Mouse (Mus musculus): ENCODE results near the gene Fbxl13. TPM values are rescaled to one million over a fixed set of nuclear protein-coding genes. Genes with fewer than 3 reads are reported as not detected.

Fbxl13 gene
- total and polyA plus RNA-seq, 3 experiments = 0.11 TPM; not detected in 2

DNA sequence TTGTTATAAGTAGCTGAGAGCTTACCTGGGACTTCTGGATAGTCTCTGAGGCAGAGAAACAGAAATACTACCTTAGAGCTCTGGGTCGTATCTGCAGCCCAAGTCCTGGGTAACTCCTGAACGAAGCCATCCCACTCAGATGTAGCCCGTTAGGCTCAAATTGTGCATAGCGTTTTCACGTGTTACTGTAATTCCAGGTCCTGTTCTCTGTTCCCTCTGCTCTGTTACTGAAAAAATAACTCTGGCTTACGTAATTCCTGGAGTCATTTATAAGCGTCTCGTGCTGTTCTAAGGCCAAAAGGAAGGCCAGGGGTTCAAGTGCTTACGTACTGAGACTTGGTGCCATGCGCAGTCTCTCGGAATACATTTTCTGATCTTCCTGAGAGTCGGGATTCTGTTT, 177.3 kb downstream of the Fbxl13 start:
- no peaks in the 10 kb centered on the region for H3K27me3 ChIP-seq (ENCODE audit: insufficient read depth, low read length)
- H3K4me1 ChIP-seq (ENCODE audit: insufficient read depth, low read depth, low read length) = no peaks in the 10 kb centered on the region
- H3K36me3 ChIP-seq (replicated peaks) = peaks cover 28% of the 10 kb centered on the region
- no peak for TF ChIP-seq GATA1 (IDR thresholded peaks at IDR 0.05; ENCODE audit: borderline replicate concordance, low read length)
- TF ChIP-seq GATA2 (IDR thresholded peaks at IDR 0.05; ENCODE audit: borderline replicate concordance, low read depth, low read length) = no peak
- TF ChIP-seq CTCF (IDR thresholded peaks at IDR 0.05; ENCODE audit: low read depth, low read length) = no peak
- TF ChIP-seq POLR2AphosphoS5 (IDR thresholded peaks at IDR 0.05; ENCODE audit: insufficient replicate concordance, low read depth, low read length) = no peak
- no peak for TF ChIP-seq TAL1 (conservative IDR thresholded peaks at IDR 0.05; ENCODE audit: low read depth, low read length)
- ATAC-seq (ENCODE audit: extremely low read depth, insufficient number of reproducible peaks, low FRiP score, poor library complexity, severe bottlenecking) (no peak), DNase-seq (ENCODE audit: low spot score) (no peak)
- H3K4me3 ChIP-seq (ENCODE audit: low read depth, low read length) = no peak overlapping the region
- no peaks in the 10 kb centered on the region for H3K9me3 ChIP-seq (replicated peaks)

DNA sequence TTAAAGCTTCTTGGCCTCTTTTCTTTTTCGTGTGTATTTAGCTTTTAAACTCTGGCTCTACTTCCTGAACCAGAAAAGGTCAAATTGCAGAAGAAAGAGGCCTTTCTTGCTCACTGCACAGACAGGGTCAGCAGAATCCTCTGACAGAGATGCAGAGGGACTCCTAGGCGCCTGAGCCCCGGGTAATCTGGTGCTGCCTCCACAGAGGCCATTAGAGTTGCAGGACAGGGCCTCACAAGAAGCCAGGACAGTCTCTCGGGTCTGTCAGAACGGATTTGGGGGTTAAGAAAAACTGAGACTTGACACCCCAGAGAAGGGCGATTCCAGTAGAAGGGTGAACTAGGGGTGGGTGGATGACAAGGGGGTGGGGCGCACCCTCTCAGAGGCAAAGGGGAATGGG, 178.0 kb downstream of the Fbxl13 start:
- H3K4me3 ChIP-seq (ENCODE audit: low read depth, low read length) = no peak overlapping the region
- no peaks in the 10 kb centered on the region for H3K27me3 ChIP-seq (ENCODE audit: insufficient read depth, low read length)
- H3K9me3 ChIP-seq (replicated peaks) = no peaks in the 10 kb centered on the region
- DNase-seq (ENCODE audit: low spot score) (no peak), ATAC-seq (ENCODE audit: extremely low read depth, insufficient number of reproducible peaks, low FRiP score, poor library complexity, severe bottlenecking) (no peak)
- TF ChIP-seq CTCF (IDR thresholded peaks at IDR 0.05; ENCODE audit: low read depth, low read length) (no peak), POLR2AphosphoS5 (IDR thresholded peaks at IDR 0.05; ENCODE audit: insufficient replicate concordance, low read depth, low read length) (no peak), GATA1 (IDR thresholded peaks at IDR 0.05; ENCODE audit: borderline replicate concordance, low read length) (no peak), TAL1 (conservative IDR thresholded peaks at IDR 0.05; ENCODE audit: low read depth, low read length) (no peak), GATA2 (IDR thresholded peaks at IDR 0.05; ENCODE audit: borderline replicate concordance, low read depth, low read length) (no peak)
- peaks cover 22% of the 10 kb centered on the region for H3K36me3 ChIP-seq (replicated peaks)
- no peaks in the 10 kb centered on the region for H3K4me1 ChIP-seq (ENCODE audit: insufficient read depth, low read depth, low read length)

DNA sequence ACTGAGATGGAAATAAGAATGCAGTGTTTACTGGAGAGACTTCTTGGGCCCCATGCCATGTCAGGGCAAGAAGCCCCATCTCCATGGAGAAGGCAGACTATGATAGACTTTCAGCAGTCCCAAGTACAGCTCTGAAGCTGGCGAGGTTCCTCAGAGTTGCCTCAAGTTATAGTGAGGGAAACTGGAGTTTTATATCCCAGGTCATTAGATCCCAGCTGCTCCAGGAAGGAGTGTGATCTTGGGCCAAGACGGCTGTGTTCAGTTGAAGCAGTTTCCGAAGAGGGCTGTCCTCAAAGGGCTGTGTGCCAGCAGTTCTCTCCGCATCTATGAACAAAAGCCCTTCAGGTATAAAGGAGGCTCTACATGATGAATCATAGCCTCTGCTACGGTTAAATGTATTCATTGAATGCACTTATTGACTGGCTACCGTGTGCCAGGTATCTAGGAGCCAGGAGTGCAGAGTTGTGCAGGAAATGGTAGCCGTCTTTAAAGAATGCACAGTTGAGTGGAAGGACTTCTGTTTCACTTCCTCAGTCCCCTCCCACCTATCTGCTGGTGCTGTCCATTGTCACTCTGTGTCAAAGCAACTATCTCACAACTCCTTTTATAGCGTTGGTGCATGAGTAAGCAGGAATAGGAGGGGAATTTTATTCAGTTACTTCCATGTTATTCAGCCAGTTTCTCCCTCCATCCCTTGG, 204.5 kb downstream of the Fbxl13 start:
- TF ChIP-seq TAL1 (conservative IDR thresholded peaks at IDR 0.05; ENCODE audit: low read depth, low read length) (no peak), CTCF (IDR thresholded peaks at IDR 0.05; ENCODE audit: low read depth, low read length) (no peak), GATA2 (IDR thresholded peaks at IDR 0.05; ENCODE audit: borderline replicate concordance, low read depth, low read length) (no peak), POLR2AphosphoS5 (IDR thresholded peaks at IDR 0.05; ENCODE audit: insufficient replicate concordance, low read depth, low read length) (no peak), GATA1 (IDR thresholded peaks at IDR 0.05; ENCODE audit: borderline replicate concordance, low read length) (no peak)
- Histone ChIP-seq H3K27me3 (ENCODE audit: insufficient read depth, low read length) (no peaks in the 10 kb centered on the region), H3K4me1 (ENCODE audit: insufficient read depth, low read depth, low read length) (no peaks in the 10 kb centered on the region), H3K9me3 (replicated peaks) (no peaks in the 10 kb centered on the region), H3K4me3 (ENCODE audit: low read depth, low read length) (no peak overlapping the region), H3K36me3 (replicated peaks) (peaks cover 61% of the 10 kb centered on the region)
- ATAC-seq (ENCODE audit: extremely low read depth, insufficient number of reproducible peaks, low FRiP score, poor library complexity, severe bottlenecking) = no peak
- DNase-seq (ENCODE audit: low spot score) = no peak

DNA sequence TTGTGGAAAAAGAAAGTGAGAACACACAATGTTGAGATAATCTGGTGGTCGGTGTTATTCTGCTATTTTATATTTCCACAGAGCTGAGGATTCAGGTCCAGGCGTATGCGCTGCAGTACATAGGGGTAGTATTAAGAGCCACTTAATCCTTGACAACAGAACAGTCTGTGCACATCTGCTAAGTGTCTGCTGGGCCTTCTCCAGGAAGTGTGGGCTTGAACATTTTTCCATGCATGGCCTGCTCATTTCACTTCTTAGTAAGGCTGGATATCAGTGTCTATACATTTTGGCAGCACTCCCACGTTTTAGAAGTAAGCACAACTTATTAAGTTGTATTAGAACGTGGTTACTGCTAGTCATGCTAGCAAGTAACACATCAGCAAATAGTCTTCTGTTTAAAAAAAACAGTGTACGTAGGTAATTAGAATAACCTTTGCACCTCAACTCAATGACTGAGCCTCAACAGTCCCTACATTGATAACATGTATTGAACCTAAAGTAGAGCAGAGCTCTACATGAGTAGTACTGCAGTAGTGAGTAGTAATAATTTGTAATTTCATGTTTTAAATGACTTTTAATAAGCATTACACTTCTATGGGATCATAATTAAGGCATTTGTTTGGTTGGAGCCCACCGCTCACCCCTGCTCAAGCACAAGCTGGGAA, 205.9 kb downstream of the Fbxl13 start:
- peaks cover 69% of the 10 kb centered on the region for H3K36me3 ChIP-seq (replicated peaks)
- no peak overlapping the region for H3K4me3 ChIP-seq (ENCODE audit: low read depth, low read length)
- no peaks in the 10 kb centered on the region for H3K27me3 ChIP-seq (ENCODE audit: insufficient read depth, low read length)
- DNase-seq (ENCODE audit: low spot score) (no peak), ATAC-seq (ENCODE audit: extremely low read depth, insufficient number of reproducible peaks, low FRiP score, poor library complexity, severe bottlenecking) (no peak)
- no peak for TF ChIP-seq TAL1 (conservative IDR thresholded peaks at IDR 0.05; ENCODE audit: low read depth, low read length)
- no peak for TF ChIP-seq GATA1 (IDR thresholded peaks at IDR 0.05; ENCODE audit: borderline replicate concordance, low read length)
- no peak for TF ChIP-seq POLR2AphosphoS5 (IDR thresholded peaks at IDR 0.05; ENCODE audit: insufficient replicate concordance, low read depth, low read length)
- no peak for TF ChIP-seq GATA2 (IDR thresholded peaks at IDR 0.05; ENCODE audit: borderline replicate concordance, low read depth, low read length)
- TF ChIP-seq CTCF (IDR thresholded peaks at IDR 0.05; ENCODE audit: low read depth, low read length) = no peak
- no peaks in the 10 kb centered on the region for H3K4me1 ChIP-seq (ENCODE audit: insufficient read depth, low read depth, low read length)
- H3K9me3 ChIP-seq (replicated peaks) = no peaks in the 10 kb centered on the region

DNA sequence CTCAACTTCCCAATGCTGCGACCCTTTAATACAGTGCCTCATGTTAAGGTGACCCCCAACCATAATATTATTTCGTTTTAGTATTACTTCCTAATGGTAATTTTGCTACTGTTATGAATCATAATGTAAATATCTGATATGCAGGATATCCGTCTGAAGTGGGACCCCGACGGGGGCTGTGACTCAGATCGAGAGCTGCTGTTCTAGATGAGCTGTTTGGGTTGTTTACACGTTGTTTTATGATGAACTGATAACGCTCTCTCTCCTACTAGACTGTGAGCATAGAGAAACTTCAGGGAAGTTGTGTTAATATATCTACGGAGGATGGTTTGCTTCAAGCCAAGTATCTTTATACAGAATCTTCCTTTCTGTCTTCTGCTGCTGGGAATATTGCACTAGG, 207.0 kb downstream of the Fbxl13 start:
- H3K4me3 ChIP-seq (ENCODE audit: low read depth, low read length) = no peak overlapping the region
- TF ChIP-seq GATA2 (IDR thresholded peaks at IDR 0.05; ENCODE audit: borderline replicate concordance, low read depth, low read length) (no peak), TAL1 (conservative IDR thresholded peaks at IDR 0.05; ENCODE audit: low read depth, low read length) (no peak), CTCF (IDR thresholded peaks at IDR 0.05; ENCODE audit: low read depth, low read length) (no peak), GATA1 (IDR thresholded peaks at IDR 0.05; ENCODE audit: borderline replicate concordance, low read length) (no peak), POLR2AphosphoS5 (IDR thresholded peaks at IDR 0.05; ENCODE audit: insufficient replicate concordance, low read depth, low read length) (no peak)
- ATAC-seq (ENCODE audit: extremely low read depth, insufficient number of reproducible peaks, low FRiP score, poor library complexity, severe bottlenecking) = no peak
- no peaks in the 10 kb centered on the region for H3K9me3 ChIP-seq (replicated peaks)
- no peaks in the 10 kb centered on the region for H3K27me3 ChIP-seq (ENCODE audit: insufficient read depth, low read length)
- H3K4me1 ChIP-seq (ENCODE audit: insufficient read depth, low read depth, low read length) = no peaks in the 10 kb centered on the region
- peaks cover 73% of the 10 kb centered on the region for H3K36me3 ChIP-seq (replicated peaks)
- DNase-seq (ENCODE audit: low spot score) = no peak

DNA sequence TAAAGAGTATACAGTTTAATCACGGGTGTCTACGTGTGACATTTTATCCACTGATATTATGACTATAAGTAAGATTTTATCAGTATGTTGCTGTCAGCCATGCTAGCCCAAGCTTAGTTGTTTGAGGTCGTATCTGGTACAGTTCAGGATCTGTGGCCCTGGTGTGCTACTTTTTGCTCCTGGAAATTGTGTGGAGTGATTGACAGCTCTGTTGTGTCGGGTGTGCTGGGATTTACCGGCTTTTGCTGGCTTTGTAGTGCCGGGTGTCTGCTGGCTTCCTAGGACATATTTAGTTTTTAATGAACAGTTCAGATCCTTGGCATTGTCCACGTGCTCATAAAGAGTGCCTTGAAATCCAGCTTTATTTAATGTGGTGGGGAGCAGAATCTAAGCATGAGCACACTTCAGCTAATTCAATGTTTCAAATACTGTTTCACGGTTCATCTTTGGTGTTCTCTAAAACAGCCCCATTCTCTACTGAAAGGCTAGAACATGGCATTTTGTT, 208.9 kb downstream of the Fbxl13 start:
- H3K36me3 ChIP-seq (replicated peaks) = peaks cover 65% of the 10 kb centered on the region
- DNase-seq (ENCODE audit: low spot score) (no peak), ATAC-seq (ENCODE audit: extremely low read depth, insufficient number of reproducible peaks, low FRiP score, poor library complexity, severe bottlenecking) (no peak)
- H3K4me1 ChIP-seq (ENCODE audit: insufficient read depth, low read depth, low read length) = no peaks in the 10 kb centered on the region
- H3K4me3 ChIP-seq (ENCODE audit: low read depth, low read length) = no peak overlapping the region
- H3K27me3 ChIP-seq (ENCODE audit: insufficient read depth, low read length) = no peaks in the 10 kb centered on the region
- no peak for TF ChIP-seq GATA1 (IDR thresholded peaks at IDR 0.05; ENCODE audit: borderline replicate concordance, low read length)
- no peak for TF ChIP-seq GATA2 (IDR thresholded peaks at IDR 0.05; ENCODE audit: borderline replicate concordance, low read depth, low read length)
- no peak for TF ChIP-seq POLR2AphosphoS5 (IDR thresholded peaks at IDR 0.05; ENCODE audit: insufficient replicate concordance, low read depth, low read length)
- TF ChIP-seq TAL1 (conservative IDR thresholded peaks at IDR 0.05; ENCODE audit: low read depth, low read length) = no peak
- TF ChIP-seq CTCF (IDR thresholded peaks at IDR 0.05; ENCODE audit: low read depth, low read length) = no peak
- H3K9me3 ChIP-seq (replicated peaks) = no peaks in the 10 kb centered on the region

All from G1E (cell line).